Mouse (Mus musculus) adrenal gland, adult 2 months (tissue): ENCODE data around the gene Gm21854. TPM values are rescaled to one million over a fixed set of nuclear protein-coding genes. Genes with fewer than 3 reads are reported as not detected.
"Not testable (repeated sequence)": the region's sequence is repeated elsewhere in the genome, so short reads cannot be mapped to it uniquely, and the experiment has no call there.

Source experiments
- DNase-seq: peaks from one replicate; pipeline ENCODE4 v3.0.0; 2021
- long read RNA-seq: library from polyadenylated mRNA; stranded (forward); transcript quantifications from one replicate; pipeline ENCODE4 v2.0.0, GENCODE M21; 2021
- polyA plus RNA-seq: library from polyadenylated mRNA; depleted of rRNA; stranded (reverse); fragments of >200 nt; gene quantifications from 2 replicates; pipeline ENCODE4 v1.2.3, GENCODE M21; 2012; rRNA removed
- total RNA-seq, 2 experiments: library from RNA; stranded (reverse); gene quantifications; 2 replicates each; pipeline ENCODE4 v1.2.3; 2021

Gene Gm21854
- total RNA-seq (not detected), polyA plus RNA-seq (not detected in 2 replicates)
- long read RNA-seq: 0 reads

- not testable (repeated sequence) for DNase-seq
Observed at GRCm38 (mm10) chrY:5656686-5657085, at the start of gene Gm21854. TSS of gene Gm21854 (plus strand) at chrY:5656986.

Other genes with a start within 250 kb of the Gm21854 start
- gene Gm20914, start 69.0 kb downstream of the Gm21854 start, total RNA-seq: not detected
- not detected in 2 replicates for gene Gm20914, start 69.0 kb downstream of the Gm21854 start, polyA plus RNA-seq
- not detected for gene Gm28171, start 136.4 kb downstream of the Gm21854 start, total RNA-seq
- not detected in 2 replicates for gene Gm28171, start 136.4 kb downstream of the Gm21854 start, polyA plus RNA-seq